Mouse (Mus musculus) embryonic fibroblast, embryonic 13.5 days (primary cell): ENCODE data around the gene Eif4enif1. TPM values are rescaled to one million over a fixed set of nuclear protein-coding genes. Genes with fewer than 3 reads are reported as not detected.

Experiments used
- H3K27ac ChIP-seq: 2 replicates; pipeline ENCODE4 v1.5.1; 2012; ENCODE audit warnings: low read length, control low read depth, inconsistent platforms; ENCODE audit not compliant: insufficient read depth
- H3K4me1 ChIP-seq: 2 replicates; pipeline ENCODE4 v1.6.1; 2011; ENCODE audit warnings: low read length; ENCODE audit not compliant: control insufficient read depth, insufficient read depth
- H3K4me3 ChIP-seq: 2 replicates; pipeline ENCODE4 v1.5.1; 2011; ENCODE audit warnings: mild to moderate bottlenecking, control low read depth, low read length; ENCODE audit not compliant: insufficient read depth
- CTCF ChIP-seq: IDR thresholded peaks from 2 replicates; pipeline ENCODE4 v1.5.1; 2011; ENCODE audit warnings: mild to moderate bottlenecking, control low read depth, low read length, moderate library complexity, borderline replicate concordance; ENCODE audit not compliant: insufficient read depth
- POLR2A ChIP-seq: IDR thresholded peaks from 2 replicates; pipeline ENCODE4 v1.6.1; 2011; ENCODE audit warnings: low read depth, mild to moderate bottlenecking, control low read depth, low read length, moderate library complexity
- polyA plus RNA-seq: library from polyadenylated mRNA; stranded (reverse); fragments of >200 nt; gene quantifications from 2 replicates; pipeline ENCODE4 v1.2.4, GENCODE M21; 2011; ENCODE audit warnings: low read depth; ENCODE audit not compliant: missing spikeins, insufficient read length

The Eif4enif1 gene
- polyA plus RNA-seq, 1 experiment = 71.9 TPM

- TF ChIP-seq CTCF = no peak
- TF ChIP-seq POLR2A = no peak
- no peak overlapping the region for H3K27ac ChIP-seq
Measured at GRCm38 (mm10) chr11:3283645-3284044, 81.5 kb downstream of the Eif4enif1 start.

GRCm38 (mm10) chr11:3285940-3286339, 83.7 kb downstream of the Eif4enif1 start:
- TF ChIP-seq CTCF (no peak), POLR2A (no peak)
- no peak overlapping the region for H3K27ac ChIP-seq
- H3K4me3 ChIP-seq = no peak overlapping the region
- no peaks in the 10 kb centered on the region for H3K4me1 ChIP-seq

More at GRCm38 (mm10) chr11:3283645-3284044, 81.5 kb downstream of the Eif4enif1 start:
- no peaks in the 10 kb centered on the region for H3K4me1 ChIP-seq
- no peak overlapping the region for H3K4me3 ChIP-seq

GRCm38 (mm10) chr11:3287131-3287530, 84.9 kb downstream of the Eif4enif1 start:
- Histone ChIP-seq H3K4me1 (no peaks in the 10 kb centered on the region), H3K4me3 (no peak overlapping the region), H3K27ac (no peak overlapping the region)
- TF ChIP-seq POLR2A = no peak
- no peak for TF ChIP-seq CTCF

GRCm38 (mm10) chr11:3287921-3288320, 85.7 kb downstream of the Eif4enif1 start:
- H3K27ac ChIP-seq = no peak overlapping the region
- no peaks in the 10 kb centered on the region for H3K4me1 ChIP-seq
- H3K4me3 ChIP-seq = no peak overlapping the region
- TF ChIP-seq CTCF = no peak
- TF ChIP-seq POLR2A = no peak

GRCm38 (mm10) chr11:3288521-3289301, 86.5 kb downstream of the Eif4enif1 start, which contains the start of gene Patz1:
Patz1 (plus strand) TSS chr11:3288874.
- H3K4me3 ChIP-seq = peak within 1 kb of the TSS; percentile 91
- TF ChIP-seq CTCF (no peak), POLR2A (peak; percentile 88)
- peak within 1 kb of the TSS; percentile 96 for H3K27ac ChIP-seq

GRCm38 (mm10) chr11:3289302-3289802, 87.2 kb downstream of the Eif4enif1 start:
- H3K4me3 ChIP-seq = peak overlapping the region; percentile 91
- TF ChIP-seq CTCF = no peak
- no peak for TF ChIP-seq POLR2A
- no peaks in the 10 kb centered on the region; the same call in 1 of the 2 replicates for H3K4me1 ChIP-seq
- H3K27ac ChIP-seq = peak overlapping the region; percentile 96

More at GRCm38 (mm10) chr11:3288521-3289301, 86.5 kb downstream of the Eif4enif1 start, which contains the start of gene Patz1:
- H3K4me1 ChIP-seq = no peaks in the 10 kb centered on the region; the same call in 1 of the 2 replicates

GRCm38 (mm10) chr11:3289803-3290639, 87.8 kb downstream of the Eif4enif1 start:
- no peaks in the 10 kb centered on the region; the same call in 1 of the 2 replicates for H3K4me1 ChIP-seq
- peak overlapping the region; percentile 91 for H3K4me3 ChIP-seq
- peak overlapping the region; percentile 96 for H3K27ac ChIP-seq
- TF ChIP-seq POLR2A = peak; percentile 63
- TF ChIP-seq CTCF = peak; percentile 58

- TF ChIP-seq POLR2A = no peak
- no peak for TF ChIP-seq CTCF
- peak overlapping the region; percentile 66; the same call in 1 of the 2 replicates for H3K27ac ChIP-seq
- H3K4me1 ChIP-seq = no peaks in the 10 kb centered on the region; the same call in 1 of the 2 replicates
- peak overlapping the region; percentile 91 for H3K4me3 ChIP-seq
Measured at GRCm38 (mm10) chr11:3290640-3291310, 88.6 kb downstream of the Eif4enif1 start.

GRCm38 (mm10) chr11:3291311-3292061, 89.3 kb downstream of the Eif4enif1 start:
- no peak for TF ChIP-seq POLR2A
- no peak for TF ChIP-seq CTCF
- no peaks in the 10 kb centered on the region; the same call in 1 of the 2 replicates for H3K4me1 ChIP-seq

More at GRCm38 (mm10) chr11:3291311-3292061, 89.3 kb downstream of the Eif4enif1 start:
- H3K27ac ChIP-seq = peak overlapping the region; percentile 66
- H3K4me3 ChIP-seq = peak overlapping the region; percentile 91
